Mouse (Mus musculus) heart, postnatal 14 days (tissue): ENCODE measurements at regions not wholly inside any gene's neighbourhood (a gene's known extent, or its start where the extent isn't known, plus 50 kb on each side); places are given as distances from the start of the nearest gene placed in this dataset.
"Not testable (repeated sequence)": the region's sequence is repeated elsewhere in the genome, so short reads cannot be mapped to it uniquely, and the experiment has no call there.

Experiments
- DNase-seq, 2 experiments: peaks; one replicate each; pipeline ENCODE4 v3.0.0; 2021 to 2022
- intact Hi-C: fragments of 180-260 bp; cut with DNase I; formaldehyde crosslinking; loops from one replicate; pipeline ENCODE4 v1.15.1; 2025

DNA sequence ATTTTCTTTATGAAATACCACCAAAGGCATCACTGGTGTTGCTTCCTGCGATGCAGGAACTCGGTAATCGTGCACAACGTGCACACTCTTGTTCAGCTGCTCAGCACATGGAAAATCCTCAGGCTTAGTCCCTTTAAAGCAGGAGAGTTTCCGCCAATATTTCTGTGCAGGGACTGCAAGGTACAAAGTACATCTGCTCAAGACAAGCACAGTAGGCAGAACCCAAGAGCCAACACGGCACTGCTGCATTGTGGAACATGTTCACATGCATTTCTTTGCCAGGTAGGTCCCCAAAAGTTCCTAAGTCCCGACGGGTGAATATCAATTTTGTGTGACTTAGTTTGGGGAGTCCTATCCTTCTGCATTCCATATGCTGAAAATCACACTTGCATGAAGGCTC is 808.0 kb upstream of the Pou3f3 start:
- intact Hi-C loops = no loop called here
- DNase-seq = no peak

DNA sequence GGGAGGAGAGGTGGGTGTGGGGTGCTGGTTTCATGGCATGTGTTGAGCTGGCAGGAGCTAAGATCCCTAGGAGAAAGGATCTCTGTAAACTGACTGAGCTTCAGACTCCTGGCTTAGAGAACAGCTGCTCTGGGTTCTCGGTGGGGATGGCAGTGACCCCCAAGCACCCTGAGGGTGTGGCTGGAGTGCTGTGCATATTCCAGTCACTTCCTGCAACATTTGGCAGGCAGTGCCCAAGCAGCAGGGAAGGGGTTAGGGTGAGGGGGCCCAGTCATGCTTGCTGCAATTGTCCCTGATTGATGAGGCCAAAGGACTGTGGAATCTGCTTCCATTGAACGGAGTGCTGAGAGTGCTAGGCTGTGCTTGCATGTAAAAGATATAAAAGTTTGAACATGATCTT is 807.4 kb upstream of the Pou3f3 start:
- no peak for DNase-seq
- intact Hi-C loops = no loop called here

DNA sequence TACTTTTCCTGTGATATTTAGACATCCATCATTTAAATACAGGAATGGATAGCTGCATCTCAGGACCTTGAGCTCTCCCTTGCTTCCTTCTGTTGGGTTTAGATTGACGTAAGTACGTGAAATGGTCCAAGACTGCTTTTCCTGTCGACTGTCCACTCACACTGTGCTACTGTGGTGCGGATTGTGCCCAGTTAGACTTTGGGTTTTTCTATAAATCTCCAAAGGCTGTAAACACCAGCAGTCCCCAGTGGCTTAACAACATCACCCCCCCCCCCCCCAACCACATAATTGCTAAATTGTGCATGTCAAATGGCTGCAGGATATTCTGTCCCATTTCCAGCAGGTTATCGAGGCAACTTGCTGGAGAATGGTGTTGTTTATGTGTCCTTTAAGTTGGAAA is 806.6 kb upstream of the Pou3f3 start:
- intact Hi-C loops = no loop called here
- no peak for DNase-seq

DNA sequence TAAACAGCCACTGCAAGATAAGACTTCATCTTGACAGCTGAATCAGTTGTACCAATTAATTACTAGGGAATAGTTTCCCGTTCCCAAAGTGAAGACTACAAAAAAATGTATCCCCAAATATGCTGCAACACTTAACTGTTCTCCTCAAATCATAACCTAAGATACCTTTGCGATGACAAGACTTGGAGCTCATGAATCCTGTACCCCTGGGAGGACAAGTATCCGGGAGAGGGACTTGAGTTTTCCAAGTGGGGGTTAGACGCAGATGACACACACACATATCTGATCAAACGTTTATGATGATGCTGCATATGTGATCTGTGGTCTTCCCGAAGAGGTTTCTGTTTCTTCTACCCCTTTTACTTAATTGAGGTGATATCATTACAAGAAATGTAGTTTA is 805.6 kb upstream of the Pou3f3 start:
- intact Hi-C loops = loop anchor here (10.0 kb wide), 1 partner anchor 825 kb away; no protein-coding TSS in a partner anchor
- DNase-seq = no peak

GRCm38 (mm10) chr1:41890714-41891689 is 804.6 kb upstream of the Pou3f3 start:
- no peak for DNase-seq
- intact Hi-C loops = loop anchor here (10.0 kb wide), 1 partner anchor 824 kb away; no protein-coding TSS in a partner anchor

DNA sequence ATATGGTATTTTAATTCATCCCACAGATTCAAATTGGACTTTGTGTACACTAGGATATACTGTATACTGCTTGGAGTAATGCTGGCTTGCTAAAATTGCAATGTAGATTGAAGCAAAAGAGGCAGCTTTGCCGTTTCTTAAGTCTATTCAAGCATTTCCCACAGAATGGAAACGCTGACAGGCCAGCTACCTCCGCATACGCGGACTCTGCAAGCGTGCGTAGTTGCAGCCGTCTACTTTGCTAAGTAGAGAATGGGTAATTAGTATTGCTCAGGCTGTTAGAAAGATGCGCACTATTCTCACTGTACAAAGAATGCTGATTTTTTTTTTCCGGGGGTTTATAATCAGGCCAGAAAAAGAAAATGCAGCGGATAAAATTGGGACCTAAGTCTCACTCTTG is 803.8 kb upstream of the Pou3f3 start:
- intact Hi-C loops = loop anchor here (10.0 kb wide), 1 partner anchor 823 kb away; no protein-coding TSS in a partner anchor
- DNase-seq = no peak

DNA sequence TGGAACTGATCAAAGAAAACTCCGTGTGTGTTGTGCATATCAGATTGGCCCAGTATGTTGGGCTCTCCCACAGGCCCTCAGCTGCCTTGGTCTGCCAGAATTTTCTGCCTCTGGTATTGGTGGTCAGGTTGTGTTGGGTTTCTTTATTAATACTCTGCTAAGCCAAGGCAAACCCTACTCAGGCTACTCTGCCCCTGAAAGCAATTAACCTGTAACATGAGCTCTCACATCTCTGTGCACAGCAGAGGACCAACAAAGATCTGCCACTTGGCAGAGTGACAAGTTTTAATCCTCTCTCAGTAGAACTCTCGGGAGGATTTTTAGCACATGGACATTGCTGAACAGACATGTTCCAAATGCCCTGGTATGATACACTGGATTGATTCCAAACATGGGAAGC is 803.2 kb upstream of the Pou3f3 start:
- DNase-seq = no peak
- intact Hi-C loops = loop anchor here (10.0 kb wide), 1 partner anchor 822 kb away; no protein-coding TSS in a partner anchor

GRCm38 (mm10) chr1:41897768-41898330 is 797.7 kb upstream of the Pou3f3 start:
- DNase-seq = peak in 1 of 2 experiments; percentile 13
- intact Hi-C loops = loop anchor here (2.0 to 10.0 kb wide), 3 partner anchors 341 to 817 kb away; no protein-coding TSS in a partner anchor

DNA sequence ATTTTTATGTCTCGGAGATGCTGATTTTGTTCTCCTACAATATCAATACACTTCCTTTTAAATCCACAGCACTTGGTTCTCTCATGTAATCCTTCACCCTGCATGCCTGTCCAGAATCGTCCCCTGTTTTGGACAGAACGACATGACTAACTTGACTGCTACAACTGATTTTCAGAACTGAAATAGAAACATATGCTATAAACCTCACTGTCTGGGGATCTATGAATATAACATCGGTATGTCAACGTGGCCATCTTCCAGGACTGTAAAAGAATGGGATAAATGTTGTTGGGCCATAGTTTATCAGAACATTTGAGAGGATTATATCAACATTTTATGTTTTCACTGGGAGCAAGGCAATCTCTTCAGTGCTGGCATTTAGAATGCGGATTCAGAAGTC is 795.2 kb upstream of the Pou3f3 start:
- intact Hi-C loops = no loop called here
- DNase-seq = no peak

GRCm38 (mm10) chr1:41905971-41906370 is 789.6 kb upstream of the Pou3f3 start:
- no peak for DNase-seq
- intact Hi-C loops = no loop called here

DNA sequence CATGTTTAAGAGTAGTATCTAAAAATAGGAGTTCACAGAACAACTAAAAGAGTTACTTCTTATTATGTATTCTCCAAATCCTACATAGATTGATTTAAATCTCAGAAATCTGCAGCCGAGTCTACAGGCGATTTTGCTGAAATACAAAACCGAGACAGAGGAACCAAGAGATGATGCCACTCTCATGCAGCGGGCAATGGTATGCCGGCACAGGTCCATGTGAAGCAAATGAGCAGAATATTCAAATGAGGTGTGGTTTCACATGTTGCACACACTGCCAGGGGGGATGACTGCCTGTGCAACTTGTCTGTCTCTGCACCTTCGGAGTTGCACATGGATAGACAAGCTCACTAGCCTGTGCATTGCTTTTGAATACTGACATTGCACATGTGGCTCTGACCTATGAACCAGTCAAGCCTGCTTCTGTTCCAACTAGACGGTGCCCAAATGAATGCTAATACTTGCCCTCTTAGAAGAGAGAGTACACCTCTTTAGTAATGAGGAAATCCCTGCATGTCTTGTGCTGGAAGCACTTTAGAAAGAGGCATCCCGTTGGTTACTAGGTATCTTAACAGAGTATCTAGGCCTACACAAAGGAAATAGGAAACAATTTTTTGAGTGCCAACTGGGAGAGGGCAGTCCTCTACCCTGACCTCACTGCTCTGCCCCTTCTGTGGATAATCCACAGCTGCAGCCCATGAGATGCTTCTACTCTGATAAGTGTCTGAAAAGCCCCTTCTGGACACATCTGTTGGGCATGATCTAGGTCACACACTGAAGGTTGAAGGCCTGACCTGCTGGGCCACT is 787.4 kb upstream of the Pou3f3 start:
- DNase-seq = no peak
- intact Hi-C loops = no loop called here

DNA sequence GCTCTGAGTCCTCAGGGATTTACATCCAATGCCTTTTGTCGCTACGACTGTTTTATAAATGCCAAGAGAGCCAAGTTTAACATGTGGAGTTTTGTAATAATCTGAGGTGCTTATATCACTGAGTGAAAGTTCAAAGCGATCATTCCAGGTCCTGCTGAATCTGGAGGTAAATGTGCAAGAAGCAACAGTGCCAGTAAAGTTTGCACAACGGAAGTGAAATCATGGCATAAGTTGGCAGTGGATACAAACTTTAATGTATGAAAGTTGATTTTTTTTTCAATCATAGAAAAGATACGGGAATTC is 786.8 kb upstream of the Pou3f3 start:
- intact Hi-C loops = no loop called here

DNA sequence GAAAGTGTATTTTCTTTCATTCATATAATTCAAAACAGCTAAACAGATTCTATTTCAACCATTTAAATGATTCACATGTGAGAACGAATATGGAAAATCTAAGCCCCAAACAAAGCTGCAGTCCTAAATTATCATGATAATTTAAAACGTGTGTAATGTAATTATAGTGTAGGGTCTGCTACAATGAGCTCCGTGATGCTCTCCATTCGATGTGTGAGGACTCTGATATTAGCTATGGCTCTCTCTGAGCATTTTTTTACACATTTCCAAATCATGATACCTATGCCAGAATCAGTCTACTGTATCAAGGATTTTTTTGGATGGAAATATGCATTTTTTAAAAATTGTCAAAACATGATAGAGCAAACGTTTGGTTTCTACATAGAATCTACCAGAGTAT is 785.8 kb upstream of the Pou3f3 start:
- DNase-seq = no peak
- intact Hi-C loops = no loop called here

More for the DNA sequence above, 786.8 kb upstream of the Pou3f3 start:
- DNase-seq = no peak

GRCm38 (mm10) chr1:41916730-41917347 is 778.7 kb upstream of the Pou3f3 start:
- intact Hi-C loops = no loop called here
- no peak for DNase-seq

GRCm38 (mm10) chr1:41917807-41918206 is 777.8 kb upstream of the Pou3f3 start:
- intact Hi-C loops, DNase-seq: not testable (repeated sequence)

DNA sequence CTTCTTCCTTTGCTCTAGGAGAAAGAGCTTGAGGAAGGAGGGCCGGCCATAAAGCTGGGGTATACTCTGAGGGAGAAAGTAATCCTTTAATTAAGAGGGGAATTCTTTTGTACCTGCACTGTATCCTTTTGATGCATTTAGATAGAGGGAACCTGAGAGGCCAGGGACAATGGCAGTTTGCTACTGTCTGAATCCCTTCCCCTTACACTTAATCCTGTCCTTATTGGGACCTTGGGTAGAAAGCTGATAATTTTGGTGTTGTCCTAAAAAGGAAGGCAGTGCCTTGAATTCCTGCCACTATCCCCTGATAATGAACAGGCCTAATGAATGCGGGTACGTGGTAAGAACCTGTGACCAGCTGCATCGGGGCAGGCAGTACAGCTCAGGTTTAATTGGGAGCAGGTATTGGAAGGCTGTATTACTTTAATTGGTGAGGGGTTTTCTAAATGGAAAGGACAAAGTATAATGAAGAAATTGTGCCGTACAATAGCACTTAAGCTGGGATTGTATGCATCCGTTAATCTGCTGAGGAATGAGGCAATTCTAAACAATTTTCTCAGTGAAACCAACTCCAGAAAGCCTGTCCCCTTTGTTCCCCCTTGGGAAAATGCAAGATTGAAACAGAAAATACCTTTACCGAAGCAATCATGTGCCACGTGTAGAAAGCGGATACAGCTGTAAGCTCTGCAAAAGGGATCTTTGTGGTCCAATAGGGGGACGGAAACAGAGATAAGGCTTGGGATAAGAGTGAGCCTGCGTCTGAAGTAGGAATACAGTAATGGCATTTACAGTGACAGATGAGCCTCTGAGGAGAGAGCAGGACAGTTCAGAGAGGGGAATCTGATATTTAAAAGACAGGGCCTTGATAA is 776.9 kb upstream of the Pou3f3 start:
- intact Hi-C loops = no loop called here
- DNase-seq = no peak

GRCm38 (mm10) chr1:41933777-41934176 is 761.8 kb upstream of the Pou3f3 start:
- no peak for DNase-seq
- intact Hi-C loops = no loop called here

DNA sequence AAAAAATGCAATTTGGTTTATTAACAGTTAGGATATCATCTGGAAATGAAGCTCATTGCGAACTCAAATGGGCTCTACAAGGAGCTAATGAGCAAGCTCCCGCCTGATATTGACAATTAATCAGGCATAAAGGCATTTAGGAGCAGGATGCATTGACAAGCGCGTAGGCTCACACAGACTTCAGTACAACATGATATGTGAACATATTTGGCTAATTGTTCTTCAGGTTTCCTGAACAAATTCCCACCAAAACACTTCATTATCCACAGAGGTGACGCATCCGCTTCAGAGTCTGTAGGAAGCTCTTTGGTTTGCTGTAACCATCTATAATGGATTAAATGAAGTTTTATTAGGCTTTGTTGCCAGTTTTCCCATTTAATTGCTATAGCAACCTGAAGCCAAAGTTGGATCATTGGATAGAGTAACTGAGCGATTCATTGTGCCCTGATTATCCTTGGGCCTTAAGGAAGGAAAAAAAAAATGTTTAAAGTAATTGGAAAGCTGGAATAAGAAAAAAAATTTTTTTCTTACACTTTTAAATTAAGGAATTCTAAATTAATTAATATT is 759.6 kb upstream of the Pou3f3 start:
- no peak for DNase-seq
- intact Hi-C loops = no loop called here

- no peak for DNase-seq
- intact Hi-C loops = no loop called here
Observed at GRCm38 (mm10) chr1:41960982-41961381, 734.6 kb upstream of the Pou3f3 start.
